Mouse (Mus musculus) T-helper 17 cell (primary cell): ENCODE results near the gene Pbx1.

Experiments
- in situ Hi-C, 2 experiments: fragments of 300-600 bp; cut with MboI, MseI; formaldehyde crosslinking; loops; 1 replicate in 1 of 2; 2 replicates in 1 of 2; pipeline ENCODE4 v1.15.1; 2025; ENCODE audit warnings: high pct_unique_total_duplicates in 2 of 2

Pbx1 gene

GRCm38 (mm10) chr1:168091627-168092026 is 340.4 kb downstream of the Pbx1 start:
- in situ Hi-C loops, result no loop called here

GRCm38 (mm10) chr1:168088680-168089079 is 343.4 kb downstream of the Pbx1 start:
- in situ Hi-C loops, result no loop called here

- in situ Hi-C loops, result no loop called here
Observed at GRCm38 (mm10) chr1:168079394-168079767, 352.7 kb downstream of the Pbx1 start.

GRCm38 (mm10) chr1:168078746-168079393 is 353.2 kb downstream of the Pbx1 start:
- in situ Hi-C loops, result no loop called here

- in situ Hi-C loops, result no loop called here
Observed at GRCm38 (mm10) chr1:168071974-168072373, 360.1 kb downstream of the Pbx1 start.

- in situ Hi-C loops, result no loop called here
Observed at GRCm38 (mm10) chr1:168070273-168070910, 361.7 kb downstream of the Pbx1 start.

GRCm38 (mm10) chr1:168069740-168070139 is 362.3 kb downstream of the Pbx1 start:
- in situ Hi-C loops, result no loop called here
